In genomic region chr15:81987646-81988045, GRCm38 (mm10) we compare ENCODE assay signal across 8 mouse cellular contexts. TPM values are rescaled to one million over a fixed set of nuclear protein-coding genes. Genes with fewer than 3 reads are reported as not detected.
DNase-seq lines count a peak whose midpoint lies in the region; ATAC-seq and TF ChIP-seq lines count a peak whose summit lies in the region.
"Had no signal": no experiment of that assay in that cellular context is flagged by ENCODE, and none has a peak within 500 bp of the region (broad histone marks: within the 10 kb centered on the region; RNA-seq: fewer than 3 reads in every experiment).

TSS of gene Xrcc6 (plus strand) at chr15:81987835.

- intact Hi-C loops in heart, postnatal 36 days (cut with DNase I) = no loop called here

- TF ChIP-seq EP300 in ES-Bruce4 (IDR thresholded peaks at IDR 0.05; ENCODE audit: insufficient read depth, low read depth, low read length) = no peak

- no peak for DNase-seq in forebrain, embryonic 10.5 days (ENCODE audit: extremely low spot score, low spot score)
- DNase-seq in heart, postnatal 36 days = no peak
- no peak for DNase-seq in kidney, postnatal 36 days

- no peak within 1 kb of the TSS for H3K4me2 ChIP-seq in limb, embryonic 13.5 days (replicated peaks)
- H3K4me2 ChIP-seq in stomach, embryonic 15.5 days = no peak within 1 kb of the TSS

- TF ChIP-seq CTCF in C2C12 (IDR thresholded peaks at IDR 0.05; ENCODE audit: control insufficient read depth, insufficient read depth, insufficient read length) (no peak), ES-Bruce4 (IDR thresholded peaks at IDR 0.05; ENCODE audit: low read depth, low read length) (no peak)

- no peaks in the 10 kb centered on the region for H3K79me3 ChIP-seq in C2C12 (ENCODE audit: low read depth)

- H3K9ac ChIP-seq in ES-Bruce4 (ENCODE audit: low read depth, poor library complexity, severe bottlenecking) = no peak within 1 kb of the TSS
- H3K9ac ChIP-seq in limb, embryonic 13.5 days = no peak within 1 kb of the TSS
- H3K9ac ChIP-seq in stomach, embryonic 15.5 days = no peak within 1 kb of the TSS

- ATAC-seq in limb, embryonic 13.5 days (ENCODE audit: low FRiP score, low read depth) = no peak
- ATAC-seq in stomach, embryonic 15.5 days (ENCODE audit: insufficient read depth, low FRiP score, low read depth) = no peak

- H3K4me3 ChIP-seq in C2C12 (ENCODE audit: insufficient read depth, poor library complexity, severe bottlenecking) (no peak within 1 kb of the TSS), ES-Bruce4 (ENCODE audit: low read depth, low read length) (no peak within 1 kb of the TSS)
- H3K4me3 ChIP-seq in forebrain, embryonic 10.5 days = no peak within 1 kb of the TSS
- no peak within 1 kb of the TSS for H3K4me3 ChIP-seq in limb, embryonic 13.5 days
- H3K4me3 ChIP-seq in stomach, embryonic 15.5 days (replicated peaks) = no peak within 1 kb of the TSS
- H3K4me3 ChIP-seq: erythroblast, embryonic 14.5 days had no signal

- no peak within 1 kb of the TSS for H3K27ac ChIP-seq in ES-Bruce4 (ENCODE audit: insufficient read depth, low read length)
- no peak within 1 kb of the TSS for H3K27ac ChIP-seq in forebrain, embryonic 10.5 days
- H3K27ac ChIP-seq in limb, embryonic 13.5 days = no peak within 1 kb of the TSS
- no peak within 1 kb of the TSS for H3K27ac ChIP-seq in stomach, embryonic 15.5 days

- peaks cover 3% of the 10 kb centered on the region for H3K4me1 ChIP-seq in ES-Bruce4 (ENCODE audit: control insufficient read depth, insufficient read depth, low read length)
- H3K4me1 ChIP-seq in forebrain, embryonic 10.5 days = peaks cover 22% of the 10 kb centered on the region
- no peaks in the 10 kb centered on the region for H3K4me1 ChIP-seq in limb, embryonic 13.5 days
- H3K4me1 ChIP-seq in stomach, embryonic 15.5 days = no peaks in the 10 kb centered on the region

- H3K9me3 ChIP-seq in ES-Bruce4 (replicated peaks; ENCODE audit: control insufficient read depth, insufficient read depth, low read length, poor library complexity, severe bottlenecking) = no peaks in the 10 kb centered on the region
- H3K9me3 ChIP-seq in forebrain, embryonic 10.5 days = no peaks in the 10 kb centered on the region
- H3K9me3 ChIP-seq in limb, embryonic 13.5 days = no peaks in the 10 kb centered on the region
- H3K9me3 ChIP-seq in stomach, embryonic 15.5 days = no peaks in the 10 kb centered on the region

- no peak for TF ChIP-seq POLR2A in ES-Bruce4 (IDR thresholded peaks at IDR 0.05; ENCODE audit: insufficient read depth, low read length)

- no peaks in the 10 kb centered on the region for H3K79me2 ChIP-seq in C2C12 (ENCODE audit: control insufficient read depth, insufficient read depth)

- 83% methylated on average over 3 of the region's 3 CpGs for WGBS in forebrain, embryonic 10.5 days
- 84% methylated on average over 3 of the region's 3 CpGs for WGBS in limb, embryonic 13.5 days
- WGBS in stomach, embryonic 15.5 days = 83% methylated on average over 3 of the region's 3 CpGs

- peaks cover 2% of the 10 kb centered on the region for H3K36me3 ChIP-seq in C2C12 (ENCODE audit: control insufficient read depth, insufficient read depth)
- H3K36me3 ChIP-seq in ES-Bruce4 (ENCODE audit: control insufficient read depth, insufficient read depth, low read length, poor library complexity, severe bottlenecking) = no peaks in the 10 kb centered on the region
- peaks cover 2% of the 10 kb centered on the region for H3K36me3 ChIP-seq in forebrain, embryonic 10.5 days (replicated peaks)
- peaks cover 2% of the 10 kb centered on the region; the same call in 1 of the 2 replicates for H3K36me3 ChIP-seq in limb, embryonic 13.5 days
- H3K36me3 ChIP-seq in stomach, embryonic 15.5 days = no peaks in the 10 kb centered on the region

- no peak within 1 kb of the TSS for H3ac ChIP-seq in C2C12 (ENCODE audit: control insufficient read depth, insufficient read length, low read depth)

- H3K27me3 ChIP-seq in C2C12 (ENCODE audit: control insufficient read depth, insufficient read depth, insufficient read length) = no peaks in the 10 kb centered on the region
- no peaks in the 10 kb centered on the region for H3K27me3 ChIP-seq in ES-Bruce4 (ENCODE audit: control insufficient read depth, insufficient read depth, low read length, poor library complexity, severe bottlenecking)
- H3K27me3 ChIP-seq in forebrain, embryonic 10.5 days (ENCODE audit: poor library complexity, severe bottlenecking) = no peaks in the 10 kb centered on the region
- H3K27me3 ChIP-seq in limb, embryonic 13.5 days = no peaks in the 10 kb centered on the region
- no peaks in the 10 kb centered on the region for H3K27me3 ChIP-seq in stomach, embryonic 15.5 days (replicated peaks)

TF ChIP-seq in C2C12, 6 proteins besides CTCF, POLR2A, EP300 and RAD21:
- TF ChIP-seq MYOD1 (IDR thresholded peaks at IDR 0.05; ENCODE audit: control insufficient read depth, insufficient read length, low read depth) (no peak), USF1 (IDR thresholded peaks at IDR 0.05; ENCODE audit: low read depth) (no peak), CEBPB (IDR thresholded peaks at IDR 0.05; ENCODE audit: low read depth) (no peak), MAX (IDR thresholded peaks at IDR 0.05) (no peak), FOSL1 (IDR thresholded peaks at IDR 0.05; ENCODE audit: insufficient read depth, low read length, poor library complexity, severe bottlenecking) (no peak), MYOG (IDR thresholded peaks at IDR 0.05; ENCODE audit: control insufficient read depth, extremely low read depth, insufficient read length) (no peak)

RNA-seq across cellular contexts. Expression of gene Xrcc6, which starts in this region (rescaled TPM):
- 53.7 TPM for polyA plus RNA-seq in C2C12 (2012; fragmentation: generic; extraction: Trizol)
- polyA plus RNA-seq in ES-Bruce4 (2011; ENCODE audit: insufficient read depth, insufficient read length, low read depth, missing spikeins) = 98.6 and 131 TPM in 2 replicates
- 90.8 and 94.9 TPM in 2 replicates for polyA plus RNA-seq in forebrain, embryonic 10.5 days (2016; fragmentation: Nextera tagmentation; extraction: Ambion mirVana)
- total RNA-seq in heart, postnatal 36 days (2021) = 10 to 100 TPM; 25.0 to 26.5 TPM
- 88.5 and 92.1 TPM in 2 replicates for polyA plus RNA-seq in limb, embryonic 13.5 days (2015; fragmentation: Nextera tagmentation; extraction: Ambion mirVana)
- 76.6 and 83.2 TPM in 2 replicates for polyA plus RNA-seq in stomach, embryonic 15.5 days (2015; fragmentation: Nextera tagmentation; extraction: Ambion mirVana)
